Mouse (Mus musculus): ENCODE measurements around the gene Cyb561d1.
"Not testable (repeated sequence)": the region's sequence is repeated elsewhere in the genome, so short reads cannot be mapped to it uniquely, and the experiment has no call there.

Gene Cyb561d1

GRCm38 (mm10) chr3:108200329-108201323 lies at the start of gene Cyb561d1:
Gene Cyb561d1 (minus strand): TSS chr3:108201212.
- DNase-seq: peak; percentile 91 to 93

- no peak for DNase-seq
Measured at GRCm38 (mm10) chr3:108246857-108247256, 45.8 kb upstream of the Cyb561d1 start.

- no peak for DNase-seq
Measured at GRCm38 (mm10) chr3:108241243-108241839, 40.3 kb upstream of the Cyb561d1 start.

- DNase-seq: not testable (repeated sequence)
Measured at GRCm38 (mm10) chr3:108237474-108238102, 36.6 kb upstream of the Cyb561d1 start.

GRCm38 (mm10) chr3:108231646-108232045 lies 30.6 kb upstream of the Cyb561d1 start:
- no peak for DNase-seq

GRCm38 (mm10) chr3:108227521-108227920 lies 26.5 kb upstream of the Cyb561d1 start:
- DNase-seq: no peak

GRCm38 (mm10) chr3:108226558-108227350 lies 25.7 kb upstream of the Cyb561d1 start, which contains the start of gene Sypl2:
Gene Sypl2 (minus strand): TSS chr3:108226648.
- DNase-seq: peak; percentile 69 to 77

GRCm38 (mm10) chr3:108225711-108226557 lies 24.9 kb upstream of the Cyb561d1 start:
- DNase-seq: peak; percentile 29 to 38

- DNase-seq: no peak
Measured at GRCm38 (mm10) chr3:108220661-108221060, 19.6 kb upstream of the Cyb561d1 start.

GRCm38 (mm10) chr3:108214734-108215133 lies 13.7 kb upstream of the Cyb561d1 start:
- no peak for DNase-seq

GRCm38 (mm10) chr3:108212406-108212805 lies 11.4 kb upstream of the Cyb561d1 start:
- peak; percentile 63 to 68 for DNase-seq

- DNase-seq: peak; percentile 81 to 83
Measured at GRCm38 (mm10) chr3:108211845-108212244, 10.8 kb upstream of the Cyb561d1 start.

- DNase-seq: peak; percentile 90 to 94
Measured at GRCm38 (mm10) chr3:108210771-108211139, 9.7 kb upstream of the Cyb561d1 start, which contains the start of gene Atxn7l2. Gene Atxn7l2 (minus strand): TSS chr3:108210934.

- DNase-seq: peak; percentile 94 to 97
Measured at GRCm38 (mm10) chr3:108209946-108210770, 9.1 kb upstream of the Cyb561d1 start.

- DNase-seq: no peak
Measured at GRCm38 (mm10) chr3:108209536-108209935, 8.5 kb upstream of the Cyb561d1 start.

- DNase-seq: peak in 1 of 2 experiments; percentile 47
Measured at GRCm38 (mm10) chr3:108209001-108209400, 8.0 kb upstream of the Cyb561d1 start.

- peak; percentile 74 to 86 for DNase-seq
Measured at GRCm38 (mm10) chr3:108206731-108207375, 5.8 kb upstream of the Cyb561d1 start.

- no peak for DNase-seq
Measured at GRCm38 (mm10) chr3:108205601-108206000, 4.6 kb upstream of the Cyb561d1 start.

GRCm38 (mm10) chr3:108204470-108204869 lies 3.5 kb upstream of the Cyb561d1 start:
- DNase-seq: no peak
